Mouse (Mus musculus) intestine, embryonic 14.5 days (tissue): Measurements from ENCODE around the gene Abhd4. TPM values are rescaled to one million over a fixed set of nuclear protein-coding genes. Genes with fewer than 3 reads are reported as not detected.

Source experiments
- ATAC-seq: fragments of 200-750 bp; cut with Nextera tagmentation; replicated peaks from 2 replicates; pipeline ENCODE4 v1.8.0; 2017; ENCODE audit warnings: low read depth, moderate number of reproducible peaks, moderate TSS enrichment, moderate library complexity; ENCODE audit not compliant: low FRiP score, low TSS enrichment
- DNase-seq: peaks from one replicate; pipeline ENCODE4 v3.0.0-alpha.2; 2018; ENCODE audit warnings: low spot score
- H3K27ac ChIP-seq: fragments of 300-500 bp; sonication (generic); 2 replicates; pipeline ENCODE4 v1.5.1; 2014; ENCODE audit warnings: low read depth, mild to moderate bottlenecking, control low read depth
- H3K27me3 ChIP-seq: fragments of 300-500 bp; sonication (generic); replicated peaks from 2 replicates; pipeline ENCODE4 v1.6.1; 2014; ENCODE audit warnings: low read length, control low read depth; ENCODE audit not compliant: control insufficient read depth, insufficient read depth
- H3K36me3 ChIP-seq: fragments of 300-500 bp; sonication (generic); 2 replicates; pipeline ENCODE4 v1.6.1; 2014; ENCODE audit warnings: low read length, control low read depth; ENCODE audit not compliant: control insufficient read depth, insufficient read depth
- H3K4me1 ChIP-seq: fragments of 300-500 bp; sonication (generic); replicated peaks from 2 replicates; pipeline ENCODE4 v1.6.1; 2014; ENCODE audit warnings: low read length, control low read depth, mixed read lengths; ENCODE audit not compliant: control insufficient read depth, insufficient read depth
- H3K4me2 ChIP-seq: fragments of 300-500 bp; sonication (generic); 2 replicates; pipeline ENCODE4 v1.6.1; 2014; ENCODE audit warnings: low read length
- H3K4me3 ChIP-seq: fragments of 300-500 bp; sonication (generic); 2 replicates; pipeline ENCODE4 v1.5.1; 2014; ENCODE audit warnings: low read depth, low read length, control low read depth, mixed read lengths
- H3K9ac ChIP-seq: fragments of 300-500 bp; sonication (generic); 2 replicates; pipeline ENCODE4 v1.6.1; 2014; ENCODE audit warnings: mild to moderate bottlenecking, low read length
- H3K9me3 ChIP-seq: fragments of 300-500 bp; sonication (generic); 2 replicates; pipeline ENCODE4 v1.6.1; 2016; ENCODE audit warnings: low read length, control low read depth; ENCODE audit not compliant: control insufficient read depth
- WGBS: fragments of 180-500 bp; shearing (Covaris S2); extraction: QIAGEN DNeasy Blood & Tissue Kit; methylation state at CpG from one replicate; pipeline ENCODE4 v1.1.7; 2014; 5-methylcytosine and 5-hydroxymethylcytosine counted together
- polyA plus RNA-seq: library from polyadenylated mRNA; unstranded; fragments of >200 nt; fragmentation: Nextera tagmentation; extraction: Ambion mirVana; gene quantifications from 2 replicates; pipeline ENCODE4 v1.2.1, GENCODE M21; 2014

The Abhd4 gene
- polyA plus RNA-seq, 1 experiment from 2014 or later: 46.9 TPM

- H3K36me3 ChIP-seq: peaks cover 53% of the 10 kb centered on the region
- no peak overlapping the region for H3K4me3 ChIP-seq
- no peaks in the 10 kb centered on the region for H3K27me3 ChIP-seq
- no peak overlapping the region for H3K4me2 ChIP-seq
- ATAC-seq (no peak), DNase-seq (no peak)
- H3K27ac ChIP-seq: no peak overlapping the region
- no peaks in the 10 kb centered on the region for H3K9me3 ChIP-seq
- H3K4me1 ChIP-seq: peaks cover 16% of the 10 kb centered on the region
- WGBS: 90% methylated on average over 5 of the region's 5 CpGs
- H3K9ac ChIP-seq: no peak overlapping the region
Measured at GRCm38 (mm10) chr14:54236881-54237280, 17.1 kb upstream of the Abhd4 start.

GRCm38 (mm10) chr14:54239002-54239736 is 14.8 kb upstream of the Abhd4 start:
- ATAC-seq: peak; percentile 51
- 15% methylated on average over 7 of the region's 7 CpGs for WGBS
- Histone ChIP-seq H3K36me3 (peaks cover 75% of the 10 kb centered on the region), H3K27me3 (no peaks in the 10 kb centered on the region), H3K9me3 (no peaks in the 10 kb centered on the region), H3K9ac (no peak overlapping the region), H3K4me2 (no peak overlapping the region), H3K27ac (no peak overlapping the region), H3K4me3 (no peak overlapping the region), H3K4me1 (peaks cover 3% of the 10 kb centered on the region)
- DNase-seq: peak; percentile 92

GRCm38 (mm10) chr14:54240542-54240941 is 13.4 kb upstream of the Abhd4 start:
- Histone ChIP-seq H3K4me1 (peaks cover 5% of the 10 kb centered on the region; the same call in 1 of the 2 replicates), H3K9me3 (no peaks in the 10 kb centered on the region), H3K27me3 (no peaks in the 10 kb centered on the region), H3K27ac (no peak overlapping the region), H3K4me2 (no peak overlapping the region), H3K9ac (no peak overlapping the region), H3K36me3 (peaks cover 68% of the 10 kb centered on the region), H3K4me3 (no peak overlapping the region)
- WGBS: 89% methylated on average over 5 of the region's 5 CpGs
- no peak for ATAC-seq
- DNase-seq: no peak

DNA sequence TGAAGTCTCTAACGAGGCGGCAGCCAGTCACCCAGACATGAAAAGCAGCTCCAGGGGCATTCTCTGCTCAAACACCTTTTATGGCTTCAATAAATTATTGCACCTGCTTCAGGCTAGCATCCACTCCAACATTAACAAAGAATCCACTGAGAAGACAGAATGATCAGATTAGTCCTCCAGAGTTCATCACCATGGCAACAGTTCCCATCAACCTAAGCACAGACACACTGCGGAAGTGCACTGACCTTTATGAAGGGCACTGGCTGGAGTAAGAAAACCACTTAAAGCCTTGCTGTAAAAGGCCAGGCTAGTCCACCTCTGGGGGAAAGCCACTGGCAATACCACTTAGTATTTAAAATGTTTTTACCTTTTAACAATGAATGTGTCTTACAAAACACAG is 9.8 kb upstream of the Abhd4 start:
- no peaks in the 10 kb centered on the region for H3K27me3 ChIP-seq
- peaks cover 5% of the 10 kb centered on the region for H3K4me1 ChIP-seq
- no peak overlapping the region for H3K4me3 ChIP-seq
- H3K9me3 ChIP-seq: no peaks in the 10 kb centered on the region
- H3K36me3 ChIP-seq: peaks cover 67% of the 10 kb centered on the region
- no peak for DNase-seq
- WGBS: 37% methylated on average over 3 of the region's 3 CpGs
- ATAC-seq: peak; percentile 70; the same call in 1 of the 2 replicates
- no peak overlapping the region for H3K27ac ChIP-seq
- no peak overlapping the region for H3K9ac ChIP-seq
- no peak overlapping the region for H3K4me2 ChIP-seq

DNA sequence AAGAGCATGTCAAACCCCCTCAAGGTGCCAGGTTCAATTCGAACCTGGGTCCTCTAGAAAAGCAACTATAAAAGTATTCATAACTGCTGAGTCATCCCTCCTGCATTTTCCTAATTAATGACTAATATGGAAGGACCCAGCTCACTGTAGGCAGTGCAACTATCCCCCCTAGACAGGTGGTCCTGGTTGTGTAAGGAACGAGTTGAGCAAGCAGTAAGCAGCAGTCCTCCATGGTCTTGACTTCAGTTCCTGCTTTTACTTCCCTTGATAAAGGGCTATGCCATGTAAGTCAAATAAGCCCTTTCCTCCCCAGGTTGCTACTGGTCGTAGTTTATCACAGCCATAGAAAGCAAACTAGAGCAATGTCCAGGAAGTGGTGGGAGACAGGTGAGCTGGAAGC is 7.8 kb upstream of the Abhd4 start:
- H3K4me2 ChIP-seq: no peak overlapping the region
- H3K4me3 ChIP-seq: no peak overlapping the region
- DNase-seq (no peak), ATAC-seq (no peak)
- WGBS: 86% methylated on average over 3 of the region's 3 CpGs
- H3K27me3 ChIP-seq: no peaks in the 10 kb centered on the region
- no peak overlapping the region for H3K27ac ChIP-seq
- H3K36me3 ChIP-seq: peaks cover 52% of the 10 kb centered on the region
- peaks cover 25% of the 10 kb centered on the region for H3K4me1 ChIP-seq
- H3K9ac ChIP-seq: no peak overlapping the region
- H3K9me3 ChIP-seq: no peaks in the 10 kb centered on the region

DNA sequence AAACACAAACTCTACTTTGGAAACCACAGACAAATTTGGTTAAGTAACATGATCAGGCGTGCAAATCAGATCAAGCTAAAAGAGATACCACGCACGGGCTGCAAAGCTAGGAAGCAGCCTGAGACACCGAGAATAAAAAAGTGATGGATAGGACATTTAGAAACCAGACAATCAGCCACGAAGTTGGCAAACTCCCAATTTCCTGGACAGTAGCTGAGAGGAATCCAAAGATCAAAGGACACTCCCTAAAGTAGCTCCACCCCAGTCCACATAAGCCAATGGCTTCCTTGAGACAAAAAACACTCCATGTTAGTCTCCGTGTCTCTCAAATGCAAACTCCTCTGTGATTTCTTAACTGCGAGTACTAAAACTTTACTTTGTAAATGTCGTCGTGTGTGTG is 4.7 kb upstream of the Abhd4 start:
- peak overlapping the region; percentile 62; the same call in 1 of the 2 replicates for H3K27ac ChIP-seq

DNA sequence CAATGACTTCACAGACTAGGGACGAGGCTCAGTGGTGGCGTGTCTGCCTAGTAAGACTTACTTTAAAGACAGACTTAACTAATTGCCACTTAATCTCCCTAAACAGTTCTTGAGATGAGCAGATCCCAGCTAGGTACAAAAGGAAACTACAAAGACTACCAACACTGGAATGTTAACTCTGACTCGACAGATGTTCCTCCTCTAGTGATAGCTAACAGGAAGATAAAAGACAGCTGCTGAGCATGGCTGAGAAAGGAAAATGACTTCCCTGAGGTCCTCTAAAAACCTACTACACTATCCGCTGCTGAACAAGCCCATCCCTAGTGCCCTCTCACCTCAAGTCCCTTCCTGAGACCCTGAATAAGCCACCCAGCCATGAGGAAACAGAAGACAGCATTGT is 3.9 kb upstream of the Abhd4 start:
- H3K27me3 ChIP-seq: no peaks in the 10 kb centered on the region
- no peak overlapping the region for H3K4me3 ChIP-seq
- H3K4me1 ChIP-seq: peaks cover 36% of the 10 kb centered on the region
- peak overlapping the region; percentile 62; the same call in 1 of the 2 replicates for H3K27ac ChIP-seq
- H3K9ac ChIP-seq: no peak overlapping the region
- H3K36me3 ChIP-seq: peaks cover 22% of the 10 kb centered on the region
- DNase-seq: no peak
- 43% methylated on average over 4 of the region's 4 CpGs for WGBS
- no peaks in the 10 kb centered on the region for H3K9me3 ChIP-seq
- no peak for ATAC-seq
- H3K4me2 ChIP-seq: peak overlapping the region; percentile 26; the same call in 1 of the 2 replicates

More for the DNA sequence above, 4.7 kb upstream of the Abhd4 start:
- H3K4me1 ChIP-seq: peaks cover 31% of the 10 kb centered on the region
- H3K36me3 ChIP-seq: peaks cover 22% of the 10 kb centered on the region
- DNase-seq: no peak
- H3K9me3 ChIP-seq: no peaks in the 10 kb centered on the region
- no peak overlapping the region for H3K4me3 ChIP-seq
- H3K9ac ChIP-seq: no peak overlapping the region
- no peak overlapping the region for H3K4me2 ChIP-seq
- WGBS: 53% methylated on average over 9 of the region's 9 CpGs
- ATAC-seq: no peak
- H3K27me3 ChIP-seq: no peaks in the 10 kb centered on the region

DNA sequence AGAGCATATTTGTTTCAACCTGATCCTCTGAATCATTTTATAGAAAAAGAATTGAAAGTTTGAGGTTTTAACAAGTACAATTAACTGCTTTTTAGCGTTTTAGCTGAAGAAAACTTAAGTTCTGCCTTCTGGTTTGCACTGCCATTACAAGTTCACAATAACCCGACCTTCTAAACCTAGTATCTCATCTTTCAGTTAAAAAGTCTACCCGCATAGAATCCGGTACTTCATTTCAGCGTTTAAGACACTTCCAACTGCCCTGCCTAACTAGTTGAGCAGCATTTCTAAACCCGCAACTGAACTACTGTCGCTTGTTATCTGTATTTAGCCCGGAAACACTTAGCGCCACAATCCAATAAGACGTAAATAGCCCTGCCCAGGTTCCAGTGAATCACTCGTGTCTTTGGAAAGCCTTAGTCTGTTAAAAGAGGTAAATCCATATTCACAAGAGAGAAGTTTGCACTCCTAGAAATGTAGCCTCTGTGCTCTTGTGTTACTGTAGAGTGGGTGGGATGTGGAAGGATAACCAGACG is 748 bp downstream of the Abhd4 start:
- Histone ChIP-seq H3K36me3 (no peaks in the 10 kb centered on the region), H3K4me3 (peak overlapping the region; percentile 77), H3K27me3 (no peaks in the 10 kb centered on the region), H3K9me3 (no peaks in the 10 kb centered on the region), H3K27ac (0 out of 2 replicates have a peak overlapping the region, but pooled peaks have one; percentile 70), H3K9ac (peak overlapping the region; percentile 75), H3K4me2 (peak overlapping the region; percentile 76), H3K4me1 (peaks cover 37% of the 10 kb centered on the region)
- ATAC-seq: no peak
- no peak for DNase-seq
- 59% methylated on average over 12 of the region's 12 CpGs for WGBS
